Mouse (Mus musculus): Measurements from ENCODE around the gene Gm3727. TPM values are rescaled to one million over a fixed set of nuclear protein-coding genes. Genes with fewer than 3 reads are reported as not detected.
"Not testable (repeated sequence)": the region's sequence is repeated elsewhere in the genome, so short reads cannot be mapped to it uniquely, and the experiment has no call there.

Gm3727 gene
- polyA plus RNA-seq (2016; fragmentation: Nextera tagmentation; extraction: Ambion mirVana) = not detected in 2 replicates

GRCm38 (mm10) chr14:7264614-7265013, at the start of gene Gm3727:
TSS of gene Gm3727 (minus strand) at chr14:7264714.
- not testable (repeated sequence) for H3K4me3 ChIP-seq; ATAC-seq (ENCODE audit: insufficient number of reproducible peaks, low FRiP score); H3K27me3 ChIP-seq (replicated peaks); H3K4me2 ChIP-seq; H3K4me1 ChIP-seq (replicated peaks); H3K27ac ChIP-seq (ENCODE audit: poor library complexity, severe bottlenecking); H3K9ac ChIP-seq; H3K36me3 ChIP-seq; H3K9me3 ChIP-seq (replicated peaks)
- WGBS = 62% methylated on average over 3 of the region's 3 CpGs

DNA sequence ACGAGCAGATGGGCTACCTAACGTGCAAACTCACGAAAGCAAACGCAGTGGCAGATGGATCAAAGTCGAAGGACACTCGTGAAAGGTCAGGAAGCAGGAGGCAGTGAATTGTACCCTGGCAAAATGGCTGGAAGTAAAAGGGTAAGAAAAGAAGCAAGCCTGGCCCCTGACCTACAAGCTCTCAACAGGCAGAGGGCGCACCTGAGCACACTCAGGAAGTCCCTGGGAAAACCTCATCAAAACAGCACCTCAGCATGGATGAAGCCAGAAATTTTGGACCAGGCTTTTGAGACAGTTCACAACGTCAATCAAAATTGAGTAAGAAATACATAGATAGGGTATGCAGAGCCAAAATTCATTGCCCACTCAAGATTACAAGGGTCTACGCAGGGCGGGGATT, 21.0 kb downstream of the Gm3727 start:
- 2% methylated on average over 8 of the region's 10 CpGs for WGBS
- H3K27me3 ChIP-seq (replicated peaks); H3K4me1 ChIP-seq (replicated peaks); H3K36me3 ChIP-seq; H3K9ac ChIP-seq; ATAC-seq (ENCODE audit: insufficient number of reproducible peaks, low FRiP score); H3K27ac ChIP-seq (ENCODE audit: poor library complexity, severe bottlenecking); H3K9me3 ChIP-seq (replicated peaks); H3K4me2 ChIP-seq; H3K4me3 ChIP-seq: not testable (repeated sequence)

Other genes starting within 250 kb of the Gm3727 start
- gene Gm10406, start 237.3 kb downstream of the Gm3727 start, polyA plus RNA-seq (2016; fragmentation: Nextera tagmentation; extraction: Ambion mirVana) = 0.13 TPM in 1 of 2 replicates, not detected in the other
- not detected in 2 replicates for gene Gm3685, start 219.7 kb downstream of the Gm3727 start, polyA plus RNA-seq (2016; fragmentation: Nextera tagmentation; extraction: Ambion mirVana)
- gene Gm3696, start 164.1 kb downstream of the Gm3727 start, polyA plus RNA-seq (2016; fragmentation: Nextera tagmentation; extraction: Ambion mirVana) = 1.2 and 1.4 TPM in 2 replicates
- gene Gm6676, start 139.3 kb downstream of the Gm3727 start, polyA plus RNA-seq (2016; fragmentation: Nextera tagmentation; extraction: Ambion mirVana) = not detected in 2 replicates
- 3.4 and 4.1 TPM in 2 replicates for gene Gm3512, start 90.2 kb downstream of the Gm3727 start, polyA plus RNA-seq (2016; fragmentation: Nextera tagmentation; extraction: Ambion mirVana)
- gene Gm16434, start 70.2 kb downstream of the Gm3727 start, polyA plus RNA-seq (2016; fragmentation: Nextera tagmentation; extraction: Ambion mirVana) = not detected in 2 replicates
- 2.4 TPM in 2 replicates for gene Gm3739, start 50.3 kb upstream of the Gm3727 start, polyA plus RNA-seq (2016; fragmentation: Nextera tagmentation; extraction: Ambion mirVana)
- not detected in 2 replicates for gene Gm5797, start 67.7 kb upstream of the Gm3727 start, polyA plus RNA-seq (2016; fragmentation: Nextera tagmentation; extraction: Ambion mirVana)
- not detected in 2 replicates for gene Gm8374, start 100.4 kb upstream of the Gm3727 start, polyA plus RNA-seq (2016; fragmentation: Nextera tagmentation; extraction: Ambion mirVana)
- 0.15 TPM in 1 of 2 replicates, not detected in the other for gene Gm3755, start 186.2 kb upstream of the Gm3727 start, polyA plus RNA-seq (2016; fragmentation: Nextera tagmentation; extraction: Ambion mirVana)
- gene Gm3752, start 219.0 kb upstream of the Gm3727 start, polyA plus RNA-seq (2016; fragmentation: Nextera tagmentation; extraction: Ambion mirVana) = 0.45 and 1.4 TPM in 2 replicates